Mouse (Mus musculus): Measurements from ENCODE around the gene Capn10.
A peak's percentile ranks its signal among the peaks of the same experiment; 100 is the strongest.

Gene Capn10

GRCm38 (mm10) chr1:92934182-92934827 is at the start of gene Capn10:
Capn10 (plus strand) TSS chr1:92934376.
- peak; percentile 92 for DNase-seq (ENCODE audit: low spot score)

GRCm38 (mm10) chr1:92888901-92889655 is 45.1 kb upstream of the Capn10 start:
- no peak for DNase-seq (ENCODE audit: low spot score)

GRCm38 (mm10) chr1:92892791-92893190 is 41.4 kb upstream of the Capn10 start:
- DNase-seq (ENCODE audit: low spot score) = no peak

- no peak for DNase-seq (ENCODE audit: low spot score)
Observed at GRCm38 (mm10) chr1:92893896-92894295, 40.3 kb upstream of the Capn10 start.

- DNase-seq (ENCODE audit: low spot score) = peak; percentile 58
Observed at GRCm38 (mm10) chr1:92895089-92895488, 39.1 kb upstream of the Capn10 start.

- no peak for DNase-seq (ENCODE audit: low spot score)
Observed at GRCm38 (mm10) chr1:92902786-92903185, 31.4 kb upstream of the Capn10 start, which contains the start of gene Ankmy1. Ankmy1 (minus strand) TSS chr1:92902906.

- DNase-seq (ENCODE audit: low spot score) = no peak
Observed at GRCm38 (mm10) chr1:92903627-92904026, 30.5 kb upstream of the Capn10 start.

GRCm38 (mm10) chr1:92905703-92906310 is 28.4 kb upstream of the Capn10 start:
- DNase-seq (ENCODE audit: low spot score) = no peak

GRCm38 (mm10) chr1:92906779-92907631 is 27.2 kb upstream of the Capn10 start, which contains the start of gene Dusp28:
Dusp28 (plus strand) TSS chr1:92906981.
- DNase-seq (ENCODE audit: low spot score) = peak; percentile 86

GRCm38 (mm10) chr1:92907632-92908360 is 26.4 kb upstream of the Capn10 start:
- DNase-seq (ENCODE audit: low spot score) = no peak

- DNase-seq (ENCODE audit: low spot score) = no peak
Observed at GRCm38 (mm10) chr1:92908664-92909063, 25.5 kb upstream of the Capn10 start.

GRCm38 (mm10) chr1:92909068-92909467 is 25.1 kb upstream of the Capn10 start:
- DNase-seq (ENCODE audit: low spot score) = no peak

GRCm38 (mm10) chr1:92910239-92910885 is 23.8 kb upstream of the Capn10 start, which contains the start of gene Rnpepl1:
Rnpepl1 (plus strand) TSS chr1:92910783.
- peak; percentile 29 for DNase-seq (ENCODE audit: low spot score)

- DNase-seq (ENCODE audit: low spot score) = no peak
Observed at GRCm38 (mm10) chr1:92910925-92911720, 23.1 kb upstream of the Capn10 start.

GRCm38 (mm10) chr1:92911721-92912138 is 22.4 kb upstream of the Capn10 start:
- no peak for DNase-seq (ENCODE audit: low spot score)

- DNase-seq (ENCODE audit: low spot score) = no peak
Observed at GRCm38 (mm10) chr1:92912286-92912685, 21.9 kb upstream of the Capn10 start.

GRCm38 (mm10) chr1:92914239-92914638 is 19.9 kb upstream of the Capn10 start:
- no peak for DNase-seq (ENCODE audit: low spot score)

GRCm38 (mm10) chr1:92914993-92915392 is 19.2 kb upstream of the Capn10 start:
- DNase-seq (ENCODE audit: low spot score) = no peak

- DNase-seq (ENCODE audit: low spot score) = no peak
Observed at GRCm38 (mm10) chr1:92916725-92917124, 17.5 kb upstream of the Capn10 start.

GRCm38 (mm10) chr1:92919151-92919550 is 15.0 kb upstream of the Capn10 start:
- DNase-seq (ENCODE audit: low spot score) = no peak

Data from c-Kit-positive CD71-positive TER-119-positive erythroid progenitor cells, embryonic 14.5 days (primary cell).